Mouse (Mus musculus): ENCODE data around the gene Knstrn.

Knstrn gene

DNA sequence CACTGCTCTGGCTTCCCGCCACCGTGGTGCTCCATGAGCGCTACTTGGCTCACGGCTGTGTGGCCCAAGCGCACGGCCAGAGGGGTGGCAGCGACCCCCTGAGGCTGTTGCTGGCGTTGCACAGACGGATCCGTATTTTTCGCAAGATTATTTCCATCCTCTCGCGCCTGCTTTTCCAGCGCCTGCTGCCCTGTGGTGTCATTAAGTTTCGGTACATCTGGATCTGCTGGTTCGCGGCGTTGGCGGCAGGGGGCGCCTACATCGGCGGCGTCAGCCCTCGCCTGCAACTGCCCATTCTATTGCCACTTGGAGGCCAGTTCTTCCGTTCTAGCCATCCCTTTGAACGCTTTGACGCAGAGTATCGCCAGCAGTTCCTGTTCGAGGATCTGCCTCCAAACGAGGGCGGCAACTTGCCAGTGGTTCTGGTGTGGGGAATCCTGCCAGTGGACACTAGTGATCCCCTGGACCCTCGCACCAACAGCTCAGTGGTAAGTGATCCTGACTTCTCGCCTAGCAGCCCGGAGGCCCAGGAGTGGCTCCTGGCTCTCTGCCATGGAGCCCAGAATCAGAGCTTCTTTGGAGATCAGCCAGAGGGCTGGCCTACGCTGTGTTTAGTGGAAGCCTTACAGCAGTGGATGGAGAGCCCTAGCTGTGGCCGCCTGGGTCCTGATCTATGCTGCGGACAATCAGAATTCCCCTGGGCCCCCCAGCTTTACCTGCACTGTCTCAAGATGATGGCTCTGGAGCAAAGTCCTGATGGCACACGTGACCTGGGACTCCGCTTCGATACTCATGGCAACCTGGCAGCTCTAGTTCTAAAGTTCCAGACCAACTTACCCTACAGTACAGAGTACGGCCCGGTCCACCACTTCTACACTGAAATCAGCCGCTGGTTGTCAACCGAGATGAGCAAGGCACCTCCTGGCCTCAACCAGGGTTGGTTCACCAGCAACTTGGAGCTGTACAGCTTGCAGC, 23.0 kb upstream of the Knstrn start:
- peak; percentile 37 to 62 for DNase-seq (ENCODE audit: low spot score in 2 of 2)

DNA sequence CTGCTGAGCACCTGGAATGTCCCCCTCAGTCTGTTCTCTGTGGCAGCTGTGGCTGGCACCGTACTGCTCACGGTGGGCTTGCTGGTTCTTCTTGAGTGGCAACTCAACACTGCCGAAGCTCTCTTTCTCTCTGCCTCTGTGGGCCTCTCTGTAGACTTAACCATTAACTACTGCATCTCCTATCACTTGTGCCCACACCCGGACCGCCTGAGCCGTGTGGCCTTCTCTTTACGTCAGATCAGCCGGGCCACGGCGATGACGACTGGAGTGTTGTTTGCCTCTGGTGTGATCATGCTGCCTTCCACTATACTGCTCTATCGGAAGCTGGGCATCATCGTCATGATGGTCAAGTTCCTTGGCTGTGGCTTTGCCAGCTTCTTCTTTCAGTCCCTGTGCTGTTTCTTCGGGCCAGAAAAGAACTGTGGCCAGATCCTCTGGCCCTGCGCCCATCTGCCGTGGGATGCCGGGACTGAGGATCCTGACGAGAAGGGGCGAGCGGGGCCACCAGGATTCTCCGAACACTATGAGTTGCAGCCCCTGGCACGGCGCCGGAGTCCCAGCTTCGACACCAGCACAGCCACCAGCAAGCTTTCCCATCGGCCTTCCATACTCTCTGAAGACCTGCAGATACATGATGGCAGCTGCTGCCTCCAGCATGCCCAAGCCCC, 22.1 kb upstream of the Knstrn start:
- no peak for DNase-seq (ENCODE audit: low spot score in 2 of 2)

DNA sequence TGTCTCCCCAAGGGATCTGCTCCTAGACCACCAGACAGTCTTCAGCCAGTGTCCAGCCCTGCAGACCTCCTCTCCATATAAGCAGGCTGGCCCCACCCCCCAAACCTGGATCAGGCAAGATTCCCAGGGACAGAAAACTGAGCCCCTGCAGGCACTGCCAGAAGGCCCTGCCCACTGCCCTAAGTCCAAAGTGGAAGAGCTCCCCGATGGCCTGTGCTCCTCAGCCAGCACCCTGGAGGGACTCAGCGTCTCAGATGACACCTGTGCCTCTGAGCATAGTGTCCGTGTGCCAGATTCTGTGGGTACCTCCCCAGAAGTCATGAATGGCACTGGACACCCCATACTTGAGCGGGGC, 21.6 kb upstream of the Knstrn start:
- DNase-seq (ENCODE audit: low spot score in 2 of 2) = no peak

DNA sequence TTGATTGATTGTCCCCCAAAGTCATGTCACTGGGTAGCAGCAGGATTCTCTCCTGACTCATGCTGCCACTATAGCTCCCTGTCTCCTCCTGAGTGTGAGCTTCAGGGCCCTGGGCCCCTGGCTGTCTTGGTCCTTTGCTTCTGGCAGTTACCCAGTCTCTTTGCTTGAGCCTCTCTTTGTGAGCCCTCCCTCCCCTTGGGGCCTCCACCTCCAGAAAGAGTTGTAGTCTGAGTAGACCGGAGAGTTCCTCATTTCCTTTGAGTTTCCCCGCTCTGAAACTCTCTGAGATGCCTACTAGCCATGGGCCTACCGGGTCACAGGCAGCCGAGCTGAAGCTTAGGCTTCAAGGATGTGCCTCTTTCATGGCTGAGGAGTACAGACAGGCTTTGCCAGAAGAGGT, 20.2 kb upstream of the Knstrn start:
- no peak for DNase-seq (ENCODE audit: low spot score in 2 of 2)

DNA sequence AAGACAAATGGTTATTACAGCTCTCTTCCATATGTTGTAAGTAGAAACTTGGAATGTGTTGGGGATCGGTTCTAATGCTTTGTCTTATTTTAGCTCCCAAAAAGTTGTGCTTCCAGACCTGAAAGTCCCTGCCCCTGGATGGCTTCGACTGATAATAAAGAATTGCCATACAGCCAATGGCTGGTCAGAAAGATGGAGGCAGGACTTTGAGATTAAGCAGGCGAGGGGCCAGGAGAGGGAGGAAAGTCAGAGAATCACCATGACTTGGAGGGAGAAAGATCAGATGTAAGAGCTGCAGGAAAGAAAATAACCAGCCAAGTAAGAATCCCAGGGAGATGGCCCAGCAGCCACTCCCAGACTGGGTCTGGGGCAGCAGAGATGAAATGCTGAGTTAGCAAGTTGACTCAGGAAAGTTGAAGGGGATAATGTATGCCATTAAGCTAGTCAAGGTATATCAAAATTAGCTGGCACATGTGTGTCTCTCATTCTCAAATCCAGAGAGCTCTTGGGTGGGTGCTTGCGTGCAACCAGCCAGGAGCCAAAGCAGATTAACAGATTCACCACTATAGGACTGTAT, 11.2 kb upstream of the Knstrn start:
- DNase-seq (ENCODE audit: low spot score in 2 of 2) = no peak

DNA sequence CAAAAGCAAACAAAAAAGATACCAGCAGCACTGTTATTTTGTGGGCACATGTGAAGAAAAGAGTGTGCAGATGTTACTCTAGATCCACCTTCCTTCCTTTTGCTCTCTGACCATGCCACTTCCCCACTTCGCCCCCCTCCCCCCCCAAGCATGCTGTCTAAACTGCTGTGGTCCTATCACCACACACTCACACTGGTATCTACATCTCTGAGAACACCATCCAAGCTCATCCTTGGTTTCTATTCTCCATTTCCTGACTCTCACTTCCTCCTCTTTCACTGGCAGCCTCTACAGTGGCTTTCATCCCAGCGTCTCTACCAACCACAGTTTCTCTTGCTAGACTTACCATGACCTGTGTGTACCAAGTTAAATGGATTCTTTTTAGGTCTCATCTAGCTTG, 9.3 kb upstream of the Knstrn start:
- DNase-seq (ENCODE audit: low spot score in 2 of 2) = peak in 1 of 2 experiments; percentile 32

DNA sequence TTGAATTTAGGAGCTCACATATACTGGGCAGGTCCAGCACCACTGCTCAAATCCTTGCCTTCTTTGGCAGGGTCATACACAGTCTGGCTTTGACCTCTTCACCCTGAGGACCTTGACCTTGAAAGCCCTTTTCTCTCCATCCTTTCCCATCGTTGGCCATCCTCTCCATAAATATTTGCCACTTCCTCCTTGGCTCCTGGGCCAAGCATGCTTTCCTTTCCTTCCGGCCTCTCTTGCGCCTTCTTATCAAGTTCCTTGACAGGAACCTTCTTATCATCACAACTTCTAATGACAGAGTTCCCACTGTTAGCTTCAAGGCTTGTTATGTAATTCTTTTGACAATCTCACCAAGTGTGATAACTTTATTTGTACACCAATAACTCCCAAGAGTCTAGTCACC, 8.7 kb upstream of the Knstrn start:
- no peak for DNase-seq (ENCODE audit: low spot score in 2 of 2)

DNA sequence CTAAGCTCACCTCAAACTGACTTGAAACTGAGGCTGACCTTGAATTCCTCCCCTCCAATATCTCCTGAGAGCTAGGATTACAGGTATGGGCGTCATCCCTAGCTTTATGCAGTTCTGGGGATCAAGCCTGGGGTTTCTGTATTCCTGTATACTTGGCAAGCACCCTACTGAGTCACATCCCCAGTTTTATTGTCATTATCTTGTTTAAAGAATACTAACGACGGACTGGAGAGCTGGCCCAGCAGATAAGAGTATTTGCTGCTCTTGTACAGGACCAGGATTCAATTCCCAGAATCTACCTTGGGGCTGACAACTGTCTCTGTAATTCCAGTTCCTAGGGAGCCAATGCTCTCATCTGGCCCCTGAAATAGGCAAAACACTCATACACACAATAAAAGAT, 8.0 kb upstream of the Knstrn start:
- DNase-seq (ENCODE audit: low spot score in 2 of 2) = no peak

DNA sequence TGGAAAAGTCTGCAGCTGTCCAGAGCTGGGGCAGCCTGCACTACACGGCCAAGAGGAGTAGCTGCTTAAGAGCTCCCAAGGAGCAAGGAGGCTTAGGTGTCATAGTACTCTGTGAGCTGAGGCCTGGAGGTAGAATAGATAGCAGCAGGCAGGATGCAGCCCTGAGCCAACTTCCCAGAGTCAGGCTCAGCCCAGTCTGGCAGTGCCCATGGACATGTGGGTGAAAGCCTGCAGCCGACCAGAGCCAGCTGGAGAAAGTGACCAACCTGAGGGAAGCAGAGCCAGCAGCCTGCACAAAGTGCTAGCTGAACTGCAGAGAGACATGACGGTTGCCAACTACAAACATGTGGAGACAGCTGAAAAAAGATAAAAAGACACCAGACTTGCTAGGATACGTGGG, 6.9 kb upstream of the Knstrn start:
- peak; percentile 49 to 52 for DNase-seq (ENCODE audit: low spot score in 2 of 2)

DNA sequence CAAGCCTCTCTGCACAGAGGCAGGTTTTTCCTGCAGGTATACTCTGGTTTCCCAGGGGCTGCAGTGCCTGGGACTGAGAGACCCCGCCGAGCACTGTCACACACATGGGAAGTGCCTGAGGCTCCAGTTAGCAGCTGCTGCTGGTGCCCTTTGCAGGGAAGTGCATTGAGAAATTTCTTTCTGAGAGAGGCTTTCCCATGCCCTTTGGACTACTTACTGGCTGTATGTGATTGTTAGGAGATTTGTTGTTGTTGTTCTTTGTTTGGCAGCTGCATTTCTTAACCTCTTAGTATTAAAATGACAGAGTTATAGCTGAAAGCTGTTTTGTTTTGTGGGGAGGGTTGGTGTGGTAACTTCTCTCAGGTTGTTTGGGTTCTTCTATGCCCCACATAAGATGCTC, 2.9 kb upstream of the Knstrn start:
- no peak for DNase-seq (ENCODE audit: low spot score in 2 of 2)

DNA sequence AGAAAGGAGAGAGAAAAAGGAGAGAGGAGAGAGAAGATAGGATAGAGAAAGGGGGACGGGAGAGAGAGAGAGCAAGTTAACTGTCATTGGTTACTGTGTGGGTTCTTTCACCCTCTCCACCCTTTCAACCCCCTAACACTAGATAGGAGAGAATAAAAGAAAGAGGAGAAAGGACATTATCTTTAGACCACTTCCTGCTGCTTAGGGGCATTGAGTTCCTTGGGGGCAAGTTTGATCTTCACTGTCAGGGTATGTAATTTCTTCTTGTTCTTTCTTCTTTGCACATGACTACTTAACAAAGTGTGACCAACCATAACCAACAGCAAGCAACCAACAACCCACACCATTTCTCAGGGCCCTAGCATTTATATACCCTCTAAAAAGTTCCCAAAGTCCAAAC, 1.1 kb upstream of the Knstrn start:
- no peak for DNase-seq (ENCODE audit: low spot score in 2 of 2)

DNA sequence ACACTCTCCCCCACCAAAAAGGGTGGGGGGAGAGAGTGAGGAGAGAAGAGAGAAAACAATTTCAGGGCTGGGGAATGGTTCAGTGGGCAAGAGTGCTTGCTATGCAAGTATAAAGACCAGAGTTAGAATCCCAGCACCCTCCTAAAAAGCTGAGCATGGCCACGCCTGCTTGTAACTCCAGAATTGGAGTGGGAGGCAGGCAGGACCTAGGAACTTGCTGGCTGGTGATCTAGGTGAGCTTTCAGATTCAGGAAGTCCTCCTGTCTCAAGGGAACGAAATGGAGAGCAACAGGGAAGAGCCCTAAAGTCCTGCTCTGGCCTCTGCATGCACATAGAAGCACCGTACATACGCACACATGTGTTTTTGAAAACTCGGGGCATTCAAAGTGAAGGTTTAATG, 9.0 kb downstream of the Knstrn start:
- no peak for DNase-seq (ENCODE audit: low spot score in 2 of 2)

DNA sequence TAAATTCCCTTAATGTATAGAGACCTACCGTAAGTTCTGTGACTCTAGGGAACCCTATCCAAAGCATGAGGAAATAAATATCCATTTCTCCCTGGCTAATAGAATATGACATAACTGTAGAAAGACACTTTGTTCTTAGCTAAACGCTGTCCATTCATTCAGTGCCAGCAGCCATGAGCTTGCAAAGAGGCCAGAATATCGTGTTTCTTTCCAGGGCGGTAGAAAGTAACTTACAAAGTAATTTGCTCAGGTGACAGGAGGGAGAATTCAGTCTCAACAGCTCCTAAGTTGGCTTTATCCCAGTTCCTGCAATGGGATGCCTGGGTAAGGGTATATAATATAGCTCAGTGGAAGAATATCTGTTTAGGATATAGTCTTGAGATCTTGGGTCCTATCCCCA, 10.6 kb downstream of the Knstrn start:
- DNase-seq (ENCODE audit: low spot score in 2 of 2) = no peak

DNA sequence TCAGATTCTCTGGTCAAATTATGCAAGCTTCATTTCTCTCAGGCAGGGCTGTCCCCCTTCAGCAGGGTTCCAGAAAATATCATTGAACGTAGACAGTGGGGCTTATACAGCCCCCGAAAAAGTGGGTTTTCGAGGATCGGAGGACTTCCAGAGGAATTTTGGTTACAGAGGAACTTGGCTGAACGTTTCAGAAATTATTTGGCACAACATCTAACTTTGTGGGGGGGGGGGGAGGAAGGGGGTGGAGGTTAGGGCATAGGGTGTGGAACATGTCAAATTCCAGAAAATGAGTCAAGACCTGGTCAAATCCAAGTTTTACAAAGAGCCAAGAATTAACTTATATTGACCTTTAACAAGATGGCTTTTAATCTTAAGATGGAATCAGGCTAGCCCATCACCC, 15.3 kb downstream of the Knstrn start:
- no peak for DNase-seq (ENCODE audit: low spot score in 2 of 2)

DNA sequence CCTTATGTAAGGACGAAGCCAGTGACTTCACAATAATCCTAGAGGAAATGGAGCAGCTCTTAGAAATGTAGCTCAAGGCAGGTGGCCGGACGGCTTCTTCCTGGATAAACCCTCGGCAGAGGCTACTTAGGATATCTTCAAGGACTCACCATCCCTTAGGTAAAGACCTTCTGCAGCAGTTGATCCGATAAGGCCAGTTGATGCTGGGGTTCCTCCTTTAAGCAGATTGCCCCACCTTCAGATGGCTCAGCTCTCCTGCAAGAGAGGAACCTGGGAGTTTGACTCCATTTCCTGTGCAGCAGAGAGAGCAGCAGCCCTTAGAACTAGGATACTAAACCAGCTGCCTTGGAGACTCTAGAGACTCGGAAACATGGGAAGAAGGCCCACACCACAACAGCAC, 20.3 kb downstream of the Knstrn start:
- no peak for DNase-seq (ENCODE audit: low spot score in 2 of 2)

DNA sequence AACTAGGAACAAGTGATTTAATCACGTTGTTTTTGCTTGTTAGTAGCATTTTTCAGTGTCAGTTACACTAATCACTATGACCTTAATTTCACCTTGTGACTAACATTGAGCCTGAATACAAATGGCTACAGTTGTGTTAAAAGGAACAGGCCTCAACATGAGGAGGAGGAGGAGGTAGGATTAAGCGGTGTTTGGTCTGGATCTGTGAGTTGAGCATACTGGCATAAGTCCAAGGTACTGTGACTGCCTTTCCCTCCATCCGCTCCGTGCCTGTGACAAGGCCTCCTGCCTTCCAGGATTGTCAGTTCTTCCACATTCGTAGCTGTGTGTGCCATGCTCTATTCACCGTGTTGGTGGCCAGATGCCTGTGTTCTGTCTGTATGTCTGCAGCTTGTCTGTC, 21.3 kb downstream of the Knstrn start:
- no peak for DNase-seq (ENCODE audit: low spot score in 2 of 2)

DNA sequence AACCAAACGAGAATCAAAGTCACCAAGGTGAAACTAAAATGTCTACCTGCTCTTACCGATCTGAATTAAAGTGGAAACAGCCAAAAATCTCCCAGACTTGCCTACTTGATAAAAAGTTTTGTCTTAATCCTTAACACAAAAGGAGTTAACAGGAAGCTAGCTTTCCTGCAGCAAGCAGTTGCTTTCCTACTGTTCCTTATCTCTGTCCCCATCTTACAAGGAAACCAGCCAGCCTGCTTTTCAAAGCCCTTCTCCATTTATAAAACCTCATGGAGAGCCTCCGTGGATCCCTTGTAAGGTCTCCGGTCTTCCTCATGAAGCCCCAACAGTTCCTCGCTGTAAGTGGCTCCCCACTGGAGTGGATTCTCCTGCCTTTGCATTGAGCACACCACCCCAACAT, 24.5 kb downstream of the Knstrn start:
- DNase-seq (ENCODE audit: low spot score in 2 of 2) = no peak

DNA sequence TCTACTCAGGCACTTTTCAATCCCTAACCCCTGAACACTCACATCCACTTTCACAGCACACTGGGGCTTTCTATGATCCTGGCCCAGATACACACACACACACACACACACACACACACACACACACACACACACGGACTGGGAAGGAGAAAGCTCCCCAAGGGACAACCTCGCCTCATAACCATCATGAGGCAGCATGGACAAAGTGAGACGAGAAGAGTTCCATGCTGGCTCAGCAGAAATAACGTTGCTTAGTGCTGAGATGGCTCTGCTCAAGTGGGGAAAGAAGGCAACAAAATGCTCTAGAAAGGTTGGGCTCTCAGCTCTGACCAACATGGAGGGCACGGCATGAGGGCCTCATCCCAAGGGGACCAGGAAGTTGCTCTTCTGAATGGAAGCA, 27.4 kb downstream of the Knstrn start:
- DNase-seq (ENCODE audit: low spot score in 2 of 2) = no peak

DNA sequence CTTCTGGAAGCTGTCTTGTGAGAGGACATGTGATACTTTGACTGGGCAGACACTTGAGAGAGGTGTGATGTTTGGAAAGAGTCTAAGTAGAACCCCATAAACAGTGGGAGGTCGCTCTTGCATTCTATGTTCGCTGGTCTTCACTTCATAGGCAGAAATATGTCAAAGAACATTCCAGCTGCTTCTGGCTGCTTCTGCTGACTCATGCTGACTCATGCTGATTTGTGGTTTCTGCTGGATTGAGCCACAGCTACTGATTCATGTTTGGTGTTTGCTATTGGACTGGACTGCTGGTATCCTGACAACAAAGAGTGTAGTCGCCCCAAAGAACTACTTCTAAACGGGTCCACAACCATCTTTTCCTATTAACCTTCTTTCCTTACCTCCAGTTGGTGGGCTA, 28.0 kb downstream of the Knstrn start:
- DNase-seq (ENCODE audit: low spot score in 2 of 2) = no peak

DNA sequence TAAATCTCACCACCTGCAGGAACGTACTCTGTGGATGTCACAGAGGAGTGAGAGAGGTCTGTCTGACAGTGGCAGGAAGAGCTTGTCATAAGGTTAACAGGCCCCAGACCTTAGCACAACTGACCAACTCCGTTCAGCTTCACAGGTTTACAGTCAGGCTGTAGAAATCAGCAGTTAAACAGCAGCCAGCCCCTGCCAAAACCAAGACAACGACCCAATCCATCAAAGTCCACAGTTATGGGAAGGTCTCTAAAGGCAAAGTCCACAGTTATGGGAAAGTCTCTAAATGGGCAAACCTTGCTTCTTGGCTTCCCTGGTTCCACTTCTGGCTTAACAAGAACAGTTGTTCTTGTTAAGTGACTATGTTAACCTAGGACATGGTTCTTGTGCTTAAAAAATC, 30.6 kb downstream of the Knstrn start:
- no peak for DNase-seq (ENCODE audit: low spot score in 2 of 2)

DNA sequence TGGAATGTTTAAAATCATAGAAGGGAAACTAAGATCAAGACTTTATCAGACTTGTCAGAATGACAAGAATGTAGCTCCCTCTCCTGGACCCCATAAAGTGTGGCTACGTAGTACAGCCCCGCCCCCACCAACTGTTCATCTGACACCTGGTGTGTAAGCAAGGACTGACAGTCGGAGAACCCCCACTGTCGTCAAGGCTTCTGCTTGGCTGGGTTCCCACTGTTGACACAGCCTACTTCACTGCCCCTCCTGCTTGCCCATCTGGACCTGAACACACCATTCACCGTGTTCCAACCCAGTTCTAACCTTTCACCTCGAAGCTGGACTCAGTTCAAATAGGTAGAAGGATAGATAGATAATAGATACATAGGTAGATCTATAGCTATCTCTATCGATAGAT, 32.4 kb downstream of the Knstrn start:
- no peak for DNase-seq (ENCODE audit: low spot score in 2 of 2)

DNA sequence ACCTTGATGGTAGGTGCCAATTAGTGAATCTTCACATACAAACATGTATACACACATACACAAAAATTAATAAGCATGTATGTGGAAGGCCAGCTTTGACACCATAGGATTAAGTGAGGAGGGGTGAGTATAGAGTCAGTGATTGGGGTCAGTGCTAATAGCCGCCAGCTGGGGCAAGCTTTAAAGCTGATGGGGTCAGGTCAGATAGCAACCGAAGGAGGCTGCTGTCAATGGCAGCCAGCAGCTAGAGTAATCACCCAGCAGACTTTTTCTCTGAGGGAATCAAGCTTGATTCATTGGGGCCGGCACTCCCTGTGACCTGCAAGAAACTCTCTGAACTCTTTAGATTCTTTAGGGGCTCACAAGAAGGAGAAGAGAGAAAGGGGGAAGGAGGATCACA, 38.0 kb downstream of the Knstrn start:
- no peak for DNase-seq (ENCODE audit: low spot score in 2 of 2)

All from heart, adult 9 months (tissue).